Mouse (Mus musculus): ENCODE data around the gene Gpr85. TPM values are rescaled to one million over a fixed set of nuclear protein-coding genes. Genes with fewer than 3 reads are reported as not detected.

The Gpr85 gene
- polyA plus RNA-seq, 1 experiment: 0.65 TPM

GRCm38 (mm10) chr6:13816661-13817060, 23.1 kb downstream of the Gpr85 start:
- DNase-seq (ENCODE audit: low spot score): no peak

GRCm38 (mm10) chr6:13812157-13812556, 27.6 kb downstream of the Gpr85 start:
- no peak for DNase-seq (ENCODE audit: low spot score)

GRCm38 (mm10) chr6:13800071-13800470, 39.7 kb downstream of the Gpr85 start:
- DNase-seq (ENCODE audit: low spot score): no peak

- no peak for DNase-seq (ENCODE audit: low spot score)
Measured at GRCm38 (mm10) chr6:13797389-13797788, 42.4 kb downstream of the Gpr85 start.

Other genes starting within 250 kb of the Gpr85 start
- 18.2 and 19.4 TPM in 2 replicates for gene Tmem168, start 231.8 kb downstream of the Gpr85 start, polyA plus RNA-seq (2012; rRNA removed)
- gene Bmt2, start 162.0 kb downstream of the Gpr85 start, polyA plus RNA-seq (2012; rRNA removed): 12.0 and 12.5 TPM in 2 replicates
- gene 2610001J05Rik, start 31.6 kb upstream of the Gpr85 start, polyA plus RNA-seq (2012; rRNA removed): 111 and 138 TPM in 2 replicates